Mouse (Mus musculus): Measurements from ENCODE around the gene Meig1.
A peak's percentile ranks its signal among the peaks of the same experiment; 100 is the strongest.
"Not testable (repeated sequence)": the region's sequence is repeated elsewhere in the genome, so short reads cannot be mapped to it uniquely, and the experiment has no call there.

Gene Meig1

GRCm38 (mm10) chr2:3422548-3422947 lies at the start of gene Meig1:
TSS of gene Meig1 (minus strand) at chr2:3422648.
- no peak for DNase-seq

GRCm38 (mm10) chr2:3456590-3456989 lies 34.1 kb upstream of the Meig1 start:
- DNase-seq = no peak

- no peak for DNase-seq
These were observed 30.6 kb upstream of the Meig1 start for GRCm38 (mm10) chr2:3453096-3453495.

- no peak for DNase-seq
These were observed 27.0 kb upstream of the Meig1 start for GRCm38 (mm10) chr2:3449431-3449830.

- no peak for DNase-seq
These were observed 23.5 kb upstream of the Meig1 start for GRCm38 (mm10) chr2:3445984-3446383.

- DNase-seq = peak; percentile 1
These were observed 21.8 kb upstream of the Meig1 start for GRCm38 (mm10) chr2:3444206-3444605.

- no peak for DNase-seq
These were observed 15.5 kb upstream of the Meig1 start for GRCm38 (mm10) chr2:3437956-3438355.

- DNase-seq = no peak
These were observed 13.1 kb upstream of the Meig1 start for GRCm38 (mm10) chr2:3435369-3436061.

- DNase-seq = no peak
These were observed 8.5 kb upstream of the Meig1 start for GRCm38 (mm10) chr2:3430956-3431355.

- no peak for DNase-seq
These were observed 2.1 kb upstream of the Meig1 start for GRCm38 (mm10) chr2:3424579-3424910.

- DNase-seq = peak; percentile 89
These were observed 1.6 kb upstream of the Meig1 start, which contains the start of gene Dclre1c for GRCm38 (mm10) chr2:3423841-3424578. TSS of gene Dclre1c (plus strand) at chr2:3424131.

- DNase-seq = no peak
These were observed 2.3 kb downstream of the Meig1 start for GRCm38 (mm10) chr2:3420157-3420556.

GRCm38 (mm10) chr2:3418883-3419431 lies 3.5 kb downstream of the Meig1 start:
- DNase-seq = peak; percentile 97

GRCm38 (mm10) chr2:3415676-3416075 lies 6.8 kb downstream of the Meig1 start:
- DNase-seq = no peak

GRCm38 (mm10) chr2:3414241-3414640 lies 8.2 kb downstream of the Meig1 start:
- DNase-seq = peak; percentile 67

GRCm38 (mm10) chr2:3407756-3408155 lies 14.7 kb downstream of the Meig1 start:
- no peak for DNase-seq

- no peak for DNase-seq
These were observed 16.5 kb downstream of the Meig1 start for GRCm38 (mm10) chr2:3405981-3406380.

- DNase-seq = not testable (repeated sequence)
These were observed 25.3 kb downstream of the Meig1 start, which contains the start of gene Olah for GRCm38 (mm10) chr2:3397110-3397509. TSS of gene Olah (minus strand) at chr2:3397210.

GRCm38 (mm10) chr2:3391945-3392344 lies 30.5 kb downstream of the Meig1 start:
- no peak for DNase-seq

- DNase-seq = no peak
These were observed 35.2 kb downstream of the Meig1 start for GRCm38 (mm10) chr2:3387105-3387860.

- DNase-seq = no peak
These were observed 57.3 kb downstream of the Meig1 start for GRCm38 (mm10) chr2:3365127-3365526.

- DNase-seq = no peak
These were observed 61.4 kb downstream of the Meig1 start for GRCm38 (mm10) chr2:3361067-3361466.
